Mouse (Mus musculus): ENCODE results near the gene Tmem106c.

GRCm38 (mm10) chr15:97990124-97990523 lies 26.1 kb downstream of the Tmem106c start:
- no peak for TF ChIP-seq GATA1 (IDR thresholded peaks at IDR 0.05; ENCODE audit: borderline replicate concordance, low read length)
- TF ChIP-seq FLI1 (IDR thresholded peaks at IDR 0.05; ENCODE audit: low read length), result no peak
